Mouse (Mus musculus): Measurements from ENCODE around the gene Cul4a.
"Not testable (repeated sequence)": the region's sequence is repeated elsewhere in the genome, so short reads cannot be mapped to it uniquely, and the experiment has no call there.

Gene Cul4a

GRCm38 (mm10) chr8:13105087-13105881, at the start of gene Cul4a, which contains the start of gene Pcid2:
Gene Cul4a, plus strand, starts transcription at chr8:13105621.
Gene Pcid2, minus strand, starts transcription at chr8:13105459.
- DNase-seq (ENCODE audit: low spot score): peak; percentile 97

GRCm38 (mm10) chr8:13057351-13057750, 48.1 kb upstream of the Cul4a start:
- DNase-seq (ENCODE audit: low spot score): no peak

GRCm38 (mm10) chr8:13060441-13061150, 44.8 kb upstream of the Cul4a start, which contains the start of gene Proz:
Gene Proz, plus strand, starts transcription at chr8:13060914.
- DNase-seq (ENCODE audit: low spot score): no peak

- DNase-seq (ENCODE audit: low spot score): no peak
These were observed 42.3 kb upstream of the Cul4a start for GRCm38 (mm10) chr8:13063112-13063511.

- DNase-seq (ENCODE audit: low spot score): no peak
These were observed 32.2 kb upstream of the Cul4a start for GRCm38 (mm10) chr8:13073255-13073654.

GRCm38 (mm10) chr8:13075044-13075443, 30.4 kb upstream of the Cul4a start:
- DNase-seq (ENCODE audit: low spot score): no peak

GRCm38 (mm10) chr8:13075579-13075978, 29.8 kb upstream of the Cul4a start:
- DNase-seq (ENCODE audit: low spot score): not testable (repeated sequence)

- DNase-seq (ENCODE audit: low spot score): no peak
These were observed 27.9 kb upstream of the Cul4a start for GRCm38 (mm10) chr8:13077542-13077941.

- DNase-seq (ENCODE audit: low spot score): peak; percentile 86
These were observed 732 bp upstream of the Cul4a start for GRCm38 (mm10) chr8:13104691-13105086.

GRCm38 (mm10) chr8:13105908-13106551, 609 bp downstream of the Cul4a start:
- peak; percentile 51 for DNase-seq (ENCODE audit: low spot score)

GRCm38 (mm10) chr8:13107990-13108638, 2.7 kb downstream of the Cul4a start:
- DNase-seq (ENCODE audit: low spot score): peak; percentile 80

- DNase-seq (ENCODE audit: low spot score): peak; percentile 60
These were observed 3.5 kb downstream of the Cul4a start for GRCm38 (mm10) chr8:13108967-13109366.

- no peak for DNase-seq (ENCODE audit: low spot score)
These were observed 4.1 kb downstream of the Cul4a start for GRCm38 (mm10) chr8:13109416-13109960.

GRCm38 (mm10) chr8:13111917-13112316, 6.5 kb downstream of the Cul4a start:
- DNase-seq (ENCODE audit: low spot score): no peak

- DNase-seq (ENCODE audit: low spot score): no peak
These were observed 7.8 kb downstream of the Cul4a start for GRCm38 (mm10) chr8:13113232-13113631.

GRCm38 (mm10) chr8:13117096-13117495, 11.7 kb downstream of the Cul4a start:
- no peak for DNase-seq (ENCODE audit: low spot score)

- DNase-seq (ENCODE audit: low spot score): no peak
These were observed 13.1 kb downstream of the Cul4a start for GRCm38 (mm10) chr8:13118516-13118915.

GRCm38 (mm10) chr8:13120882-13121665, 15.7 kb downstream of the Cul4a start:
- peak; percentile 51 for DNase-seq (ENCODE audit: low spot score)

GRCm38 (mm10) chr8:13122887-13123421, 17.5 kb downstream of the Cul4a start:
- no peak for DNase-seq (ENCODE audit: low spot score)

- DNase-seq (ENCODE audit: low spot score): no peak
These were observed 19.5 kb downstream of the Cul4a start for GRCm38 (mm10) chr8:13124897-13125296.

GRCm38 (mm10) chr8:13132220-13132619, 26.8 kb downstream of the Cul4a start:
- peak; percentile 68 for DNase-seq (ENCODE audit: low spot score)

Data from c-Kit-positive CD71-positive TER-119-positive erythroid progenitor cells, embryonic 14.5 days (primary cell).